Mouse (Mus musculus) midbrain, embryonic 15.5 days (tissue): ENCODE results near the gene Chrna3. TPM values are rescaled to one million over a fixed set of nuclear protein-coding genes. Genes with fewer than 3 reads are reported as not detected.
A peak's percentile ranks its signal among the peaks of the same experiment; 100 is the strongest.

Source experiments
- ATAC-seq: fragments of 200-750 bp; cut with Nextera tagmentation; replicated peaks from 2 replicates; pipeline ENCODE4 v1.8.0; 2017; ENCODE audit warnings: moderate TSS enrichment
- H3K27ac ChIP-seq: fragments of 300-500 bp; sonication (generic); 2 replicates; pipeline ENCODE4 v1.5.1; 2015; ENCODE audit warnings: mild to moderate bottlenecking, inconsistent platforms
- H3K27me3 ChIP-seq: fragments of 300-500 bp; sonication (generic); replicated peaks from 2 replicates; pipeline ENCODE4 v1.6.1; 2015; ENCODE audit warnings: inconsistent platforms
- H3K36me3 ChIP-seq: fragments of 300-500 bp; sonication (generic); replicated peaks from 2 replicates; pipeline ENCODE4 v1.6.1; 2015; ENCODE audit warnings: inconsistent platforms
- H3K4me1 ChIP-seq: fragments of 300-500 bp; sonication (generic); 2 replicates; pipeline ENCODE4 v1.6.1; 2015; ENCODE audit warnings: inconsistent platforms
- H3K4me2 ChIP-seq: fragments of 300-500 bp; sonication (generic); 2 replicates; pipeline ENCODE4 v1.6.1; 2015; ENCODE audit warnings: inconsistent platforms, mild to moderate bottlenecking, moderate library complexity
- H3K4me3 ChIP-seq: fragments of 300-500 bp; sonication (generic); 2 replicates; pipeline ENCODE4 v1.5.1; 2015; ENCODE audit warnings: mild to moderate bottlenecking, inconsistent platforms
- H3K9ac ChIP-seq: fragments of 300-500 bp; sonication (generic); 2 replicates; pipeline ENCODE4 v1.6.1; 2015; ENCODE audit warnings: mild to moderate bottlenecking, inconsistent platforms
- H3K9me3 ChIP-seq: fragments of 300-500 bp; sonication (generic); 2 replicates; pipeline ENCODE4 v1.6.1; 2016; ENCODE audit warnings: inconsistent platforms
- WGBS: fragments of 180-500 bp; shearing (Covaris S2); methylation state at CpG from one replicate; pipeline ENCODE4 v1.1.7; 2015; ENCODE audit warnings: mixed read lengths; 5-methylcytosine and 5-hydroxymethylcytosine counted together
- polyA plus RNA-seq: library from polyadenylated mRNA; unstranded; fragments of >200 nt; fragmentation: Nextera tagmentation; extraction: Ambion mirVana; gene quantifications from 2 replicates; pipeline ENCODE4 v1.2.1, GENCODE M21; 2015

Chrna3 gene
- 15.1 and 16.2 TPM in 2 replicates for polyA plus RNA-seq

GRCm38 (mm10) chr9:55026275-55026663 is at the start of gene Chrna3:
TSS of gene Chrna3 (minus strand) at chr9:55026562.
- peak within 1 kb of the TSS; percentile 47 for H3K9ac ChIP-seq
- peak within 1 kb of the TSS; percentile 78 for H3K4me2 ChIP-seq
- under 1% methylated on average over 39 of the region's 39 CpGs for WGBS
- no peaks in the 10 kb centered on the region for H3K36me3 ChIP-seq
- H3K9me3 ChIP-seq, result no peaks in the 10 kb centered on the region
- ATAC-seq, result peak; percentile 82
- H3K27ac ChIP-seq, result peak within 1 kb of the TSS; percentile 26; the same call in 1 of the 2 replicates
- H3K27me3 ChIP-seq, result peaks cover 26% of the 10 kb centered on the region
- peaks cover 19% of the 10 kb centered on the region for H3K4me1 ChIP-seq
- H3K4me3 ChIP-seq, result peak within 1 kb of the TSS; percentile 49

DNA sequence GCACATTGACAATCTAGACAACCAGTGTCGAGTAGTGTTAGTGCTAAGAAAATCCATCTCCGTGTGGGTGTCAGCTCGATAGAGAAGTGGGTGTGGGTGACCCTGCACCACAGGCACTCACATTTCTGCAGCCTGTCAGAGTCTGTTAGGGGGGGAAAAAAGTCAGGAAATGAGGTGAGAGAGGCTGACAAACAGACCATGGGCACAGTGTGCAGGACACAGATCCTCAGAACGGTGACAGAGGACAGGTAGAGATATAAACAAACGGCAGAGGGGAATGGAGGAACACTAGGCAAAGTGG is 41.6 kb upstream of the Chrna3 start:
- ATAC-seq, result 0 out of 2 replicates have a peak, but pooled peaks have one; percentile 33
- no peak overlapping the region for H3K4me2 ChIP-seq

DNA sequence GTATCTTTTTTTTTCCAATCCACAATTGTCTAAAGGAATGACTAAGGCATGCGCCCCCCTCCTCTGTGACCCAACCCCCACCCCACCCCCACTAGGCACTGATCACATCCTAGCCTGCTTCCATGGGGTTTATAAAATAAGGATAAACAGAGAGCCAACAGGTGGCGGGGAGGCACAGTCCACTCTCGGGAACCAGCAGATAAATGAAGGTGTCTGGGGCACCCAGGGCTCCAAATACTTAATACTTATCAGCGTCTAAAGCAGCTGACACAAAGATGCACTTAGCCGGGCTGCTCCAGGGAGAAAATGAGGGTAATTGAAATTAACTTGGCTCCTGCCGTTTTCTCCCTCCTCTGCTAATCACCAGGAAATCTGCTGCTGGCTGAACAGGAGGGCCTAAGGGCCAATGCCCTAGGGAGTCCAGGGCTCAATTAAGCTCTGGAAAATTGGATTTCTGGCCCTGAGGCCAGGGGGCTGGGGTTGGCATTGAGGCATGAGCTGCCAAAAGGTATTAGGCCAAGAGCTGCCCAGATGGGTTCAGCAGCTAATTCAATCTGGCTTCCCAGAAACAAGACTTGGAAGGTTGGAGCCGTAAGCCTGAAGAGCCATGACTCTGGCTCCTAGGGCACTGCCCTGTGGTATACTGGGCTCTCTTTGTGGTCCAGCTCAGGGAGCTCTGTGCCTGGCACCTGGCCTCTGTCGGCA is 41.0 kb upstream of the Chrna3 start:
- no peaks in the 10 kb centered on the region for H3K36me3 ChIP-seq
- H3K27me3 ChIP-seq, result no peaks in the 10 kb centered on the region
- peak; percentile 94 for ATAC-seq
- no peak overlapping the region for H3K27ac ChIP-seq
- no peak overlapping the region for H3K9ac ChIP-seq
- H3K4me1 ChIP-seq, result peaks cover 18% of the 10 kb centered on the region
- WGBS, result 4% methylated on average over 8 of the region's 8 CpGs
- no peak overlapping the region for H3K4me2 ChIP-seq
- H3K4me3 ChIP-seq, result no peak overlapping the region
- H3K9me3 ChIP-seq, result no peaks in the 10 kb centered on the region

More for the DNA sequence above, 41.6 kb upstream of the Chrna3 start:
- 21% methylated on average over 5 of the region's 5 CpGs for WGBS
- Histone ChIP-seq H3K27me3 (no peaks in the 10 kb centered on the region), H3K9me3 (no peaks in the 10 kb centered on the region), H3K36me3 (no peaks in the 10 kb centered on the region), H3K4me1 (peaks cover 18% of the 10 kb centered on the region), H3K27ac (no peak overlapping the region), H3K9ac (no peak overlapping the region), H3K4me3 (no peak overlapping the region)

GRCm38 (mm10) chr9:55065241-55065640 is 38.9 kb upstream of the Chrna3 start:
- H3K4me3 ChIP-seq, result no peak overlapping the region
- no peak overlapping the region for H3K27ac ChIP-seq
- no peaks in the 10 kb centered on the region for H3K36me3 ChIP-seq
- 87% methylated on average over 9 of the region's 9 CpGs for WGBS
- no peaks in the 10 kb centered on the region for H3K9me3 ChIP-seq
- H3K4me2 ChIP-seq, result no peak overlapping the region
- no peaks in the 10 kb centered on the region for H3K27me3 ChIP-seq
- H3K4me1 ChIP-seq, result peaks cover 18% of the 10 kb centered on the region
- no peak for ATAC-seq
- no peak overlapping the region for H3K9ac ChIP-seq

- WGBS, result 91% methylated on average over 4 of the region's 4 CpGs
- no peaks in the 10 kb centered on the region for H3K36me3 ChIP-seq
Observed at GRCm38 (mm10) chr9:55058067-55058466, 31.7 kb upstream of the Chrna3 start.

DNA sequence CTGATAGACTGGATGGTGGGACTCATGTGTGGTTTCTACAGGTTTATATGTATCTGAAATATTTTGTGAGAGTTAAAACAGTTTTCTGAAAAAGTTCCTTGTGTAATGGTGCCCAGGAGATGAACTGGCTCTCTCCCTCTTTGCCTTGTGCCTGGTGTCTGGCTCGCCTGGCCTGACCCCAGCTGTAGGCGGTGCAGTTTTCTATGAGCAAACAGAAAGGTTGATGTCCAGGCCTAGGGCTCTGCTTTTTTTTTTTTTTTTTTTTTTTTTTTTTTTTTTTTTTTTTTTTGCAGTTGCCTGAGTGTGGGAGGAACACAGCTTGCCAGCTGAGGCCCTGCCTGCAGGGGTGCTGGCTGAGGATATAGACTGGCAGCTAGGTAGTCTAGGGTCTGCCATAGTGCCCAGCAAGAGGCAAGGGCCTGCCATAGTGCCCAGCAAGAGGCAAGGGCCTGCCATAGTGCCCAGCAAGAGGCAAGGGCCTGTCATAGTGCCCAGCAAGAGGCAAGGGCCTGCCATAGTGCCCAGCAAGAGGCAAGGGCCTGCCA is 29.1 kb upstream of the Chrna3 start:
- Histone ChIP-seq H3K4me2 (no peak overlapping the region), H3K9ac (no peak overlapping the region), H3K27me3 (no peaks in the 10 kb centered on the region), H3K36me3 (no peaks in the 10 kb centered on the region), H3K4me3 (no peak overlapping the region), H3K4me1 (no peaks in the 10 kb centered on the region), H3K27ac (no peak overlapping the region), H3K9me3 (no peaks in the 10 kb centered on the region)
- no peak for ATAC-seq
- 72% methylated on average over 2 of the region's 2 CpGs for WGBS

More at GRCm38 (mm10) chr9:55058067-55058466, 31.7 kb upstream of the Chrna3 start:
- Histone ChIP-seq H3K9ac (no peak overlapping the region), H3K4me3 (no peak overlapping the region), H3K9me3 (no peaks in the 10 kb centered on the region), H3K27me3 (no peaks in the 10 kb centered on the region), H3K27ac (no peak overlapping the region), H3K4me1 (no peaks in the 10 kb centered on the region), H3K4me2 (no peak overlapping the region)
- no peak for ATAC-seq

GRCm38 (mm10) chr9:55048211-55048880 is 22.0 kb upstream of the Chrna3 start, which contains the start of gene Chrnb4:
TSS of gene Chrnb4 (minus strand) at chr9:55048779.
- Histone ChIP-seq H3K4me3 (peak within 1 kb of the TSS; percentile 43), H3K27ac (no peak within 1 kb of the TSS), H3K4me2 (peak within 1 kb of the TSS; percentile 87), H3K4me1 (peaks cover 11% of the 10 kb centered on the region), H3K9me3 (no peaks in the 10 kb centered on the region), H3K36me3 (no peaks in the 10 kb centered on the region), H3K9ac (peak within 1 kb of the TSS; percentile 27), H3K27me3 (no peaks in the 10 kb centered on the region)
- WGBS, result under 1% methylated on average over 23 of the region's 23 CpGs
- peak; percentile 58 for ATAC-seq

GRCm38 (mm10) chr9:55046764-55047163 is 20.4 kb upstream of the Chrna3 start:
- H3K27ac ChIP-seq, result no peak overlapping the region
- H3K9ac ChIP-seq, result no peak overlapping the region
- H3K4me2 ChIP-seq, result no peak overlapping the region
- WGBS, result under 1% methylated on average over 3 of the region's 3 CpGs
- H3K36me3 ChIP-seq, result no peaks in the 10 kb centered on the region
- no peak for ATAC-seq
- no peaks in the 10 kb centered on the region for H3K9me3 ChIP-seq
- no peak overlapping the region for H3K4me3 ChIP-seq
- H3K27me3 ChIP-seq, result no peaks in the 10 kb centered on the region
- H3K4me1 ChIP-seq, result peaks cover 11% of the 10 kb centered on the region

GRCm38 (mm10) chr9:55045001-55045400 is 18.6 kb upstream of the Chrna3 start:
- Histone ChIP-seq H3K4me1 (peaks cover 11% of the 10 kb centered on the region), H3K9me3 (no peaks in the 10 kb centered on the region), H3K4me3 (no peak overlapping the region), H3K9ac (no peak overlapping the region), H3K4me2 (no peak overlapping the region), H3K36me3 (no peaks in the 10 kb centered on the region), H3K27ac (no peak overlapping the region), H3K27me3 (no peaks in the 10 kb centered on the region)
- WGBS, result 79% methylated on average over 2 of the region's 2 CpGs
- no peak for ATAC-seq

- Histone ChIP-seq H3K27ac (no peak overlapping the region), H3K4me1 (peaks cover 8% of the 10 kb centered on the region), H3K36me3 (no peaks in the 10 kb centered on the region), H3K4me3 (no peak overlapping the region), H3K27me3 (no peaks in the 10 kb centered on the region), H3K9ac (no peak overlapping the region), H3K9me3 (no peaks in the 10 kb centered on the region), H3K4me2 (no peak overlapping the region)
- 15% methylated on average over 8 of the region's 8 CpGs for WGBS
- ATAC-seq, result no peak
Observed at GRCm38 (mm10) chr9:55043688-55044087, 17.3 kb upstream of the Chrna3 start.

DNA sequence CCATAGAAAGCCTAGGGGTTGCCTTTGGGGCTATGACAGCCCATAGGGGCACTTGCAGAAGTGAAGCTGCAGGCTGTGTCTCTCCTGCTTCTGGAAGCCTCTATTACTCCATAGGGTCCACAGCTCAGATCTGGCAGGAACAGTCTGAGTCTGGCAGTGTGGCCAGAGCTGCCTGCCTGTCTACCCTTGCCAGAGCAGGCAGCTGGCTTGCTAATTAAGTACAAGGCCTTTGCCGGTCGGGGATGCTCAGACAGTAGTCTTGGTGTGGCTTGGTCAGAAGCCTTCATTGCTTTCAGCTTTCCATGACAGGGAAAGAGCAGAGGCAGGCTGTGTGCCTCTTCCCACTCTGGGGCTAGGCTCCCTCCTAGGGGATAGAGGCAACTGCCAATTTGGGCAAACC is 15.0 kb upstream of the Chrna3 start:
- Histone ChIP-seq H3K36me3 (no peaks in the 10 kb centered on the region), H3K27ac (no peak overlapping the region), H3K27me3 (no peaks in the 10 kb centered on the region), H3K4me3 (no peak overlapping the region), H3K9ac (no peak overlapping the region), H3K9me3 (no peaks in the 10 kb centered on the region), H3K4me1 (no peaks in the 10 kb centered on the region), H3K4me2 (no peak overlapping the region)
- no peak for ATAC-seq
- 54% methylated on average over 2 of the region's 2 CpGs for whole genome bisulfite sequencing

DNA sequence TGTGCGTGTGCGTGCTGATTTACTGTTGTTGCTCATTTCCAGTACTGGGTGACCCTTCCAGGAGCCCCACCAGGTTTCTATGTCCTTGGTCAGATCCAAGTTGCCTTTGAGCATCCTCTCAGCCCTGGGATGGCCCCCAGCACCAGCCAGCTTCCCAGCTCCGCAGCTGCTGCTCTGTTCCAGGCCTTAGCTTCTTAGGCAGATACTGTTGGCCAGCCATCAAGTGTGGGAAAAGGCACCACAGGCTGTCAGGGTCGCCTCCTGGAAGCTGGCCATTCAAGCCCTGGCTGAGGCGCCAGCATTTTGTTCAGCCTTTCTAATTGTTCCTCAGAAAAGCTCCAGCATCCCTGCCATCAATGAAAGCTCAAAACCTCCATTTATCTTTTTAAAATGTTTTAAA is 13.6 kb upstream of the Chrna3 start:
- Histone ChIP-seq H3K9ac (no peak overlapping the region), H3K4me2 (no peak overlapping the region), H3K9me3 (no peaks in the 10 kb centered on the region), H3K4me3 (no peak overlapping the region), H3K27ac (no peak overlapping the region), H3K36me3 (no peaks in the 10 kb centered on the region), H3K4me1 (no peaks in the 10 kb centered on the region), H3K27me3 (no peaks in the 10 kb centered on the region)
- WGBS, result 64% methylated on average over 5 of the region's 5 CpGs
- ATAC-seq, result no peak
